Mouse (Mus musculus) ovary, postnatal 14 days (tissue): Measurements from ENCODE around the gene Psmg3.
A peak's percentile ranks its signal among the peaks of the same experiment; 100 is the strongest.

Experiments
- DNase-seq: peaks from one replicate; pipeline ENCODE4 v3.0.0; 2022; ENCODE audit warnings: low spot score

Gene Psmg3

DNA sequence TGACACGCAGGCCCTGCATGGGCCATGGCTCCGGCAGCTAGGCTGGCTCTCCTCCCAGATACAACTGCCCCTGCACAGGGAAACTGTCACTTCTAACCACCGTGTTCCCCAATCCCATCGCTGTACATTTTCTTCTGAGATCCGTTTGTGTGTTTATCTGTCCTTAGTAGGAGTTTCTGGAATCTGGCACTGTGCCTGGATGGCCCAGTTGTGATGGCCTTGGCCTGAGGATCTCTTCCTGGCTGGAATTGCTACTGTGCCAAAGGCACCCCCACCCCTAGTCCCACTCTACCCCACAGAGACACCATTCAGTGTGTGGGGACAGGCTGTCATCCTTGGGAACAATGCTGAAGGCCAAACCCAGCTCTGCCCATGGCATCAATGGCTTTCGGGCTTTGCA lies 10.7 kb downstream of the Psmg3 start:
- no peak for DNase-seq

DNA sequence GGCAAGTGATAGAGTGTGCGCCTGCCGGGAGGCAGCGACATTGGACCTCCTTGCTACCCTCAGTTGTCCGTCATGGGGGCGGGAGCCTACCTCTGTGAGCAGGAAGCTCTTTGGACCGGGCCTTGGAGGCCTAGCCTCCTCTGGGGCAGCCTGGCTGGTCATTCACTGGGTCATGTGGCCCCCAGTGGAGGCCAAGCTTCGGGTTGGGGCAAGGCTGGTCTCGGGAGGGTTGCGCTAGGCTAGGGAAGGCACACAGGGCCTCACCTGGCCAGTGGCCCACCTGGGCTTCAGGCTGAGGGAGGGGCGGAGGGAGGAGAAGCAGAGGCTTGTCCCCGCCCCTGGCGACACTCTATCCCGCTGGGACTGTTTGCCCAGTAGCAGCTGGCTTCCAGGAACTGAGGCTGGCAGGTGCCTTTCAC lies 12.7 kb downstream of the Psmg3 start:
- peak; percentile 36 for DNase-seq

DNA sequence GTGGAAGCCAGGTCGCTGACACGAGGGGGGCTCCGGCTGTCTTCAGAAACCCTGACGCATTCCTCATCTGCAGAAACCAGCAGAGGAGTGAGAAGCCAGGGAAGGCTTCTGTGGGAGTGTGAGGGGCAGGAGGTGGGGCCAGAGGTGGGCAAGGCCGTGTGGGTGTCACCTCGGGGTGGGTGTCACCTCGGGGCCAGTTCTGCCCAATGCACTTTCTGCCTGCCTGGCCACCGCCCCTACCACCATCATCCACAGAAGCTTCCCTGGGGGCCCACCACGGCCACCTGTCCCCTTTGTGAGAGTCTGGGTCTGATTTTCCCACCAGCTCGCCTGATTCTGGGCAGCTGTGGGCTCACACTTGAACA lies 13.6 kb downstream of the Psmg3 start:
- no peak for DNase-seq

DNA sequence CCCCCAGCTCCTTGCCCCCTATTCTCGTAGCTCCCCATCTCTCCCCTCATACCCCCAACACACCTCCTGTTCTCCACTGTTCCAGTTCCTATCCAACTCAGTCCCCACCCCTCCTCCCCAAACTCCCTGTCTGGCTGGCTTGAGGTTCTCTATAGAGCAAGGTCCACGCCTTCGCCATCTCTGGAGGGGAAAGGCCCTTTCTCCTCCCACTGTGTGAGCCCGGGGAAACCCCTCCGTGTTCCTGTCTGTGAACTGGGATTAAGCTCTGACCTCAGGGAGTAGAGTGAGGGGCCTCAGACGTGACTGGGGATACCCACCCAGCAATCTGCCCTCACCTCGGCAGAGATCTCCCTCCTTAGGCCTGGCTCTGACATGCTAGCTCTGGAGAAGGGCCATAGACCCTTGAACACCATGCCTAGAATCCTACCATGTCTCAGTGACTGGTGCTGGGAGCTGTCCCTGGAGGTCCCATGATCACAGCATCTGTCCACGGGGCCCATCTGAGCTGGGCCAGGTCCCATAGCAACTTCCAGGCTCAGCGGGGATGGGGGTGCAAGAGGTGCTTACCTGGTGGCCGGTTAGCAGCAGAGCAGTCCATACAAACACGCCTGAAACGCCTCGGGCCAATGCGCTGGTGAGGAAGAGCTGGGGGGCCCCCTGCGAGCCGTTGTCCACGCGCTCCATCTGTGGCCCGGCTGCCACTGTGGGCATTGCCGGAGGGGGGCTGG lies 14.1 kb downstream of the Psmg3 start:
- DNase-seq: no peak

DNA sequence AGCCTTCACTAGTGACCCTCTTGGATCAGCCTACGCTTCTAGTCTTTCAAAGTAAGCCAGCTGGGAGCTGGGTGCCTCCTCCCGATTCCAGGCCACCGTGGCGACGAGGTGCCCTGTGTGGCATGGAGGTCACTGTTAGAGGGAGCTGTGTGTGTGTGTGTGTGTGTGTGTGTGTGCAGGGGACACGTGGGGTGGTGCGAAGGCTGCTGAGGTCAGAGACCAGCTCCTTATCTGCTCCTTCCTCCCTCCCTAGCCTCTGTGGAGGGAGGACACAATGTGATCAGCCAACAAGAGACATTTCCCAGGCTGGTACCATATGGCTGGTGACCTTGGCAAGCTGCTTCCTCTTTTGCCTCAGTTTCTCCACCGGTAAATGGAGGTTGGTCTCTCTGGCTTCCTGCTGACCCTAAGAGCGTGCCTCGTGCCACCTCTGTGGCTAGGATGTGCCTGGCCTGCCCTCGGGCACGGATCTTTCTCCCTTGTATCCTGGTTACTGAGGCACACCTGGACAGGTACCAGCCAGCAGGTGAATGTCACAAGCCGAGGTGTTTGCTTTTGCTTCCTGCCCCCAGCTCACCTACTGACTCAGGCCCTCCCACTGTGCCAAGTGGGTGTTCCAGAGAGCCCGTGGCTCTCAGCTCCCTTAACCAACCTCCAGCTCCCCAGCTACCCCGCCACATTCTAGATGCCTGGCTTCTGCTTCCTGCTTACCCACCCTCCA lies 14.8 kb downstream of the Psmg3 start:
- no peak for DNase-seq

DNA sequence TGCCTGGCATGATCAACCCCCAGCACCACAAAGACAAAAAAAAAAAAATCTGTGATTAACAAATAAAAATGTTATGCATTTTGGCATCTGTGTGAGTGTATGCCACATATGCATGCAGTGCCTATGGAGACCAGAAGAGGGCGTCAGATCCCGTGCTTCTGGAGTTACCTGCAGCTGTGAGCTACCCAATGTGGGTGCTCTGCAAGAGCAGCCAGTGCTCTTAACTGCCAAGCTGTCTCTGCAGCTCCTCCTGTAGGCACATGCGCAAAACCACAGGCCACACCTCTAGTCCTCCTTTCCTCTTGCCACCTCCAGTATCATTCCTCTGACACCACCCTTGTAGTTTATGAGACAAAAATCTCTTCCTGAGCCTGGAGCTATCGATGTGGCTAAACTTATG lies 17.3 kb downstream of the Psmg3 start:
- no peak for DNase-seq

DNA sequence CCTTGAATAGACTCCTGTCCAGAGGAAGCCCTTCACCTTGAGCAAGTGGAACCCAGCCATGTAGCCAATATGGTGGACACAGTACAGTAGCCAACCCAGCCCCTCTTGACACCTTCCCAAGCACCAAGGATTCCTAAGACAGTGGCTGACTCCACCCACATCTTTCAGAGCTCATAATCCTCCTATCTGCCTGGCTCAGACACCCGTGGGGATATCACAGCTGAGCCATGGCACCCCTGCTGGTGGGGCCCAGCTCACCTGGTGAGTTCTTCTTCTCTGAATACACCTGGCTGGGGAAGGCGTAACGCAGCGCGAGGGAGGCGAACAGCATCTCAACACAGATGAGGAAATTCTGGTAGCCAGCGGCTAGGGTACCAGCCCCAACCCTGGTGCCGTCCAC lies 20.8 kb downstream of the Psmg3 start:
- no peak for DNase-seq

DNA sequence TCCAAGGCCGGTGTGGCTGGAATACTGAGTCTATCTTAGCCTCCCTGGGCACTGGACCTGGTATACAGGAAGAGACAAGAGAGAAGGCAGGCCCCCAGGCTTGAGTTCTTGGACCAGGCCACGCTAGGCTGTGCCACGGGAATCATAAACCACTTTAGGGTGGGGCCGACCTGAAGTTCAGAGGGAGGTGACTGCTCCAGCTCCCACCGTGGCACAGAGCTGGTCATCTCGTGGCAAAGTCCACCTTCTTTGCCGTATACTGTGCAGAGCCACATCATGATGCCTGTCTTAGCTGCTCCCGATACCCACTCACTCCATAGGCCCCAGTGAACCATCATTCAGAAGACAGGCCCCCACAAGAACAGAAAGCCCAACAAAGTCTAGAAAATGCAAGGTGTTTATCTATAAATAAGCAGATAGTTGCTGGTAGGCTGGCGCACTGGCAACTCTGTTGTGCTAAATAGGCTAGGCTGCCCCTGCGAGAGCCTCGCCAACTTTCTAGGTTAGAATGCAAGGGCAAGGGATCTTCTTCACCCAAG lies 22.0 kb downstream of the Psmg3 start:
- no peak for DNase-seq

DNA sequence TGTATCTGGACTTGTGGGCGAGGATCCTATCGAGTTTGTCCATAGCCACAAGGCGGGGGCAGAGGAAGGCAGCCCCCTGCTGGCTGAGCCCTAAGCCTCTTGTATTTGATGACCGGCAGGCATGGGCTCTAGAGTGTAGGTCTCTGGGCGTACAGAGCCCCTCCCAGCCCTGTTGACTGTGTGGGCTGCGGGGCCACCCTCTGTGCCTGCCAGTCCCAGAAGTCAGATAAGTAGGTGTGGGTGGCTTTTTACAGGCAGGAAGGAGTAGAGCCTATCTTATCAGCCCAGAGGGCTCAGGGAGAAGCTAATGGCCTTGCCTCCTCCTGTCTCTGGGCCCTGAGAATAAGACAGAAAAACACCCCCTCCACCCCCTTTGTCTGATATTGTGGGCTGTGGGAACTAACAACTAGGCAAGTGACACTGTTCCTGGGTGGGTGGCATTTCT lies 22.6 kb downstream of the Psmg3 start:
- no peak for DNase-seq

DNA sequence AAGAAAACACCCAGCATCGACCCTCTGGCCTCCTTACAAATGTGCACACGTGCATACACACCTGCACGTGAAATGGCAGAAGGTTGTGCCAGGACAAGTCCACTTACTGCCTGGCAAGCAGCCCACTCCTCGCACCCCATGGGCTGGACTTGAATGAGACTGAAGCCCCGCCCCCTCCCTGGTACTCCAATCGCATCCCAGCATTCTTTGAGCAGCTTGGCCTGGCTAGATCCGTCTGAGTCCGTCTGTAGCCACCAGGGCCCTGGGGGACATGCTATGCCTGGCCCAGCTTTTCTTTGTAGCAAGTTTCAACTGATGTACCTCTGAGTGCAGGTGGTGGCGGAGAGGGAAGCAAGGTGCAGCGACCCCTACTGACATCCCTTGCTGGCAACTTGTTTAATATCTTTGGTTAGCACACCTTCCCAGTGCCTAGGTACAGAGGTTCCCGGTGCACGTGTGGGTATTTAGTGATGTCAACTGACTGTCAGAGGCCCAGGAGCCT lies 23.0 kb downstream of the Psmg3 start:
- DNase-seq: peak; percentile 43

DNA sequence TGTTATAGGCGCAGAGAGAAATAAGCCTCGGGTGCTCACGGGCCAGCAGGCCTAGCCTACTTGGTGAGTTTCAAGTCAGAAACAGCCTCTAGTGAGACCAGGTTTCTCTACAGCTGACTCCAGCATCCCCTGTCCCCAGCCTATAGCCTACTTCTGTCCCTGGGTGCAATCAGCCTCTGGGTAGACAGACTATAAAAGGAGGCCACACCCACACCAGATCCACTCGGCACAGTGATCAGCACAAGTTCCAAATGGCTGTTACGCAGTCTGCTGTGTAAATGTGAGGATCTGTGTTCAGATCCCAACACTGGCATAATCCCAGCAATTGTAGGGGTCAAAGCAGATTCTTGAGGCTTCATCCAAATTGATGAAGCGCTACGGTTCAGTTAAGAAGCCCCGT lies 23.5 kb downstream of the Psmg3 start:
- no peak for DNase-seq

DNA sequence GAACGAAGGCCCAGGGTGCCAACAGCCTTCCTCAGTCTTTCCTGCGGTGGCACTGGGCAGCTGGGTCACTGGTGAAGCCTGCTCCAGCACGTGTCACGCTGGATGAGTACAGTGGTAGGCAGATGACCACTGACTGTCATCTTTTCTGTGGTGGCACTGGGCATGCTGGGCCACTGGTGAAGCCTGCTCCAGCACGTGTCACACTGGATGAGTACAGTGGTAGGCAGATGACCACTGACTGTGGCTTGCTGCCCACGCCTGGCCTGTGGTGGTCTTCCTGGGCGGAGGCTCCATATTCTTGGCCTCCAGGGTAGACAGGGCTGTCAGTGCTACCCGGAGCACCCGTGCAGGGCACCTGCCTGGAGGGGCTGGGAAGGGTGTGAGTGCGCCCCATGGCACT lies 24.8 kb downstream of the Psmg3 start:
- DNase-seq: no peak

DNA sequence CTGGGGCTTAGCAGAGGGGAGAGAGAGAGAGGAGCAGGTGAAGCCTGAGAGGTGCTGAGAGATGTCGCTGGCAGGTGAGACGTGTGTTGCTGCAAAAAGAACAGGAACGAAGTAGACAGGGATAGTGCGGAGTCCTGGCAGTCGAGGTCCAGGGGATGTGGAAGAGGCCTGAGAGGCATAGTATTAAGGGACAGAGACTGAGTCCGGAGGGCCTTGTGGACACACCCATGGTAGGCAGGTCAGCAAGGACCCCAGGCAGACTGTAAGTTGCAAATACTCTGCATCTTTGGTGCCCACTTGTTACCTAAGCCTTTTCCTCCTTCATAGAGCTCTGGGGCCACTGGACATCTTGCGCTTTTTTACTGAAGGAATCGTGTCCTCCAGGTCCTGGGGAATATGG lies 25.5 kb downstream of the Psmg3 start:
- no peak for DNase-seq

DNA sequence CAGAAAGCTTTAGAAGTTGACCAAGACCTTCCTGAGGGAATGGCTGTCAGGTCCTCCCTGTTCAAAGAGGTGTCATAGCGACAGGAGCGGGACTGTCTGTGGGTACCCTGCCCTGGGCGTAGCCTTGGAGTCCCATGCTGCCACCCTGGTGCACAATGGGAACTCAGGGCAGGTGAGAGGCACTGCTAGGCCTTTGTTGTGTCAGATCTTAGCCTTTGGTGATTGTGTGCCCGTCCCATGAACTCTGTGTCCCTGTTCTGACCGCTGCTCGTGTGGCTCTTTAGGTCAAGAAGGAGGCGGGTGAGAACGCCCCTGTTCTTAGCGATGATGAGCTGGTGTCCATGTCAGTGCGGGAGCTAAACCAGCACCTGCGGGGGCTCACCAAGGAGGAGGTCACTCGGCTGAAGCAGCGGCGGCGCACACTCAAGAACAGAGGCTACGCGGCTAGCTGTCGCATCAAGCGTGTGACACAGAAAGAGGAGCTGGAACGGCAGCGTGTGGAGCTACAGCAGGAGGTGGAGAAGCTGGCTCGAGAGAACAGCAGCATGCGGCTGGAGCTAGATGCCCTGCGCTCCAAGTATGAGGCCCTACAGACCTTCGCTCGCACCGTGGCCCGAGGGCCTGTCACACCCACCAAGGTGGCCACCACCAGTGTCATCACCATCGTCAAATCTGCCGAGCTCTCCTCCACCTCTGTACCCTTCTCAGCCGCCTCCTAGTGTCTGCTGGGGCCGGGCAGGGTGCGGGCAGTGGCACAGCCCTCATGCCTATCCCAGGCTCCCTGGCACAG lies 26.7 kb downstream of the Psmg3 start:
- no peak for DNase-seq

DNA sequence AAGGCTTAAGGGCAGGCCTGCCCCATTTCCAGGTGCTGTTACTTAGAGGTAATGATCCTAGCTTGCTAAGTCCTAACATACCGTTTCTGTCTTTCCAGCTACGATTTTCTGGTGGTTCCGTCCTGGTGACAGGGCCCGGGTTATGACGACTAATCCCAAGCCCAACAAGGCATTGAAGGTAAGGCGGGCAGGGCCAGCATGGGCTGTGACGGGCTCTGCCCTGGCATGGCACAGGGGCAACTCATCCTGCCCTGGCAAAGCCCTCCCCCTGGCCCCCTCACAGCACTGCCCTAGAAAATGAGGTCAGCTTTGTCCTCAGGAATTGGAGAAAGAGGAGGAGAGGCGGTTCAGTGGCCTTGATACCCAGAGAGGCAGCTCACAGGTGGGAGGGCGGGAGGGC lies 27.6 kb downstream of the Psmg3 start:
- no peak for DNase-seq

DNA sequence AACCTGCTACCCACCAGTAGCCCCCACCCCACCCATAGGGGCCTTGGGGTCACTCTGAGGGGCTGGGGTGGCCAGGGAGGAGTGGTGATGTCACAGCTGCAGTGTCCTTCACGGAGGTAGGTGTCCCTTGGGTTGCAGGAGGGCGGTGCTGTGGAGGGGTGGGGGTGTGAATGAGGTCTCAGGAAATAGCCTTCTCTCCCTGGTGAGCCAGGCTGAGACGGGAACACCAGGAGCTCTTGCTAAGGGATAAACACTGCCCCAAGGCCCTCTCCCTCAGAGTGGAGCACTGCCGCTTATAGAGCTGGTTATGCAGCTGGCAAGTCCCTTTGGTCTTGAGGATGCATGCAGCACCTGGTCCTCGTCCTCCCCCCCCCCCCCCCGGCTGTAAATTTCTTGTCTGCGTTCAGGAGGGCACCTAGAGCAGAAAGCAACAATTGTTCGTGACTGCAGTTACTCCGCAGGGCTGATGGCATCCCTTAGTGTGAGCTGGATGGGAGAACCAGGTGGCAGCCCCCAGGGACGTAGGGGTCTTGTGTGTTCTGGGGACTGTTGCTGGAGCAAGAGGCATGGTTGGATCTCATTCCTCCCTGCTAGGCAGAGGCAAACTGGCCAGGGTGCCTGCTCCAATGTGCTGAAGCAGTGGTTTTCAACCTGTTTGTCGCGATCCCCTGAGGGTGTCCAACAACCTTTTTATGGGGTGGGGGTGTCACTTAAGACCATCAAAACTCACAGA lies 28.4 kb downstream of the Psmg3 start:
- DNase-seq: no peak

DNA sequence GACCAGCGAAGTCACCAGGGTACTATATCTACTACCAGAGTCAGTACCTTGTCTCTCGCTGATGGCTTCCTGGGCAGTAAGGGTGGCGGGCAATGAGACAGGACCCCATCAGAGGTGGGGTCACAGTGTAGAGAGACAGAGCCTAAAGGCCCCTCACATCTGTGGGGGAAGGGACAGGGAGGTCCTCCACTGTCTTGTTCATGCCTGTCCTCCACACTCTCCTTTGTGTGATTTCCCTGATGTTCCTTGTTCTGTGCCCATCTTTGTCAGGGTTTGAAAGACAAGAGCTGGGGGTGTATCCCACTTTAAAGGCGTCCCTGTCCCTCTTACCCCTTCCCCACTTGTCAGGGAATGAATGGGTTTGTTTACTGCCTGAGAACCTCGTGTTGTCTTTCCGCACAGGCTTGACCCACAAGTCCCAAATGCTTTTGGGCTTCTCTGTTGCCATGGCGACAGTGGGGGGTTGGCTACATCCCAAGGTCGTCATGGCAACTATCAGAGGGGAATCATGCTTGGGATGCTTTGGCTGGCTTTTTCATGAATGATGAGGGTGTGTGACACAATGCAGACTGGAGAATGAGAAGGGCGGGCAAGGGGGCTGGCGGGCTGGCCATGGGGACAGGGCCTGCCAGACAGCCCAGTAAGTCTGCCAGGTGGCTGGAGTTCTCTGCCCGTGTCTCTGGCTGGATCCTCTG lies 29.1 kb downstream of the Psmg3 start:
- peak; percentile 87 for DNase-seq

DNA sequence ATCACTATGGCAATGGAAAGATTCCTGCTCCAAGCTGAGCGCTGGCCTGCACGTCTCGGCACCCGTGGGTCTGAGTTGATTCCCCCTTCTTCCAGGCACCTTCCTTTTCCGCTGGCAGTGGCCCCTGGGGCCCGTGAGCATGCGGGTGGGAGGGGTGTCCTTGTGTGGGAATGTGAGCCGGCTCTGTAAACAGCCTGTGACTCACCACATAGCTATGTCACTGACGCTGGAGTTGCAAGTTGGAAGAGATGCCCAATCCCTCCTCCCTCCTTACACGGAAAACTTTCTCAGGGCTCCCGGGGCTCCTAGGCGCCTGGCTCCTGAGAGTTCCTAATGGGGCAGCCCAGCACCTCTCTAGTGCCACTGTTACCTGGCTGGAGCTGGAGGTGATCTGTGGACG lies 29.8 kb downstream of the Psmg3 start:
- DNase-seq: peak; percentile 48

DNA sequence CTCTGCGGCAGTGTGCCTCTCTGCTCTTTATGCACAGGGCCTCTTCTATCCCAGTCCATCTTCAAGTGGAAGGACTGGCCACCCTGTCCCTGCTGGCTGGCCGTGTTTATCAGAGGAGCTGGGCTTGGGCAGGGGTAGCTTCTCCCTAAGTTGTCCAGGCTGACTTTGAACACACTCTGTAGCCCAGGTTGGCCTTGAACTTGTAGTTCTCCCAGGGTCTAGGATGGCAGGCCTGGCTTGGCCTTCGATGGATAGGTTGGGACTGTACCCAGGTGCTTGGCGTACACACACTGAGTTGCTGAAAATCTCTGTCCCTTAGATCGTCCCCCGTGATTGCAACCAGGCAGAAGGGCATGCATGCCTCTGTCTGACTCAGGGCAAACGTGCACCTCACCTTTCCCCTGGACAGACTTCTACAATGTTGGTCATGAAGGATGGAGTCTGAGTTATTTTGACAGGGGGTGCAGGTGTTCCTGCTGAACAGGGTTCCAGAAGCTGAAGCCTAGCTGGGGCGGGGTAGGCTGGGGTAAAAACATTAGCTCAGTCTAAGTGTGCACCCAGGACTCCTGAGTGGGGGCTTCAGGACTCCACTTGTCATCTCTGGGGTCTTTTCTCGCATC lies 30.6 kb downstream of the Psmg3 start:
- no peak for DNase-seq

DNA sequence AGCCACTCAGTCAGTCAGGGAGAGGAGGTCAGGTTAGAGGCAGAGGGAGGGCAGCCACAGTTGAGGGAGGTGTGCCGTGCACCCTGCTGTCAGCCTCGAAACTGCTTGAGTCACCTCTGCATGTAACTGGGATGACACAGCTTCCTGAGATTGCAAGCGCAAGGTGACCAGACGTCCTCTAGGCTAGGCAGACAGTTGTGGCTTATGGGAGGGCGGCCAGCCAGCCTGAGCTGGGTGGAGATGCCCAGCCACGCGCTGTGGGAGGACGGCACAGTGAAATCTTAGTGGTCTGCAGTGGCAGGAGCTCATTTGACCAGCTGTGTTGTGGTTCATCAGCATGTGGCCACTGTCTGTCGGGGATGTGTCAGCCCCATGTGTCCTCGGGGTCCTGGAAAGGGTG lies 31.7 kb downstream of the Psmg3 start:
- no peak for DNase-seq

DNA sequence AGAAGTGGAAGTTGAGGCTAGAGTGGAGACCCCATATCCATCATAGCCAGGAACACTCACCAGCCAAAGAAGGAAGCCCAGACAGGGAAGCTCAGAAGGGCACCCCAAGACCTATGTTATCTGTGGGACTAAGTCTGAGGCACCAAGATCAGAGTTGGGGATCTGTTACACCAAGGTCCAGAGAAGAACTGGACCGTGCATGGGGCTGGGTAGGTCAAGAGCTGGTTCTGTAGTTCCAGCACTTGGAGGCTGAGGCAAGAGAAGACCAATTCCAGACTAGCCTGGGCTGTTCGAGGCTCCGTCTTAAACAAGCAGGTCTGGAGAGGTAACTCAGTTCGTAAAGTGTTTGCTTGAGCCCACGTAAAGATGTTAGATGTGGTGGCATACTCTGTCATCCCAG lies 32.5 kb downstream of the Psmg3 start:
- DNase-seq: no peak
